Mouse (Mus musculus): ENCODE results near the gene Dcun1d3.

DNA sequence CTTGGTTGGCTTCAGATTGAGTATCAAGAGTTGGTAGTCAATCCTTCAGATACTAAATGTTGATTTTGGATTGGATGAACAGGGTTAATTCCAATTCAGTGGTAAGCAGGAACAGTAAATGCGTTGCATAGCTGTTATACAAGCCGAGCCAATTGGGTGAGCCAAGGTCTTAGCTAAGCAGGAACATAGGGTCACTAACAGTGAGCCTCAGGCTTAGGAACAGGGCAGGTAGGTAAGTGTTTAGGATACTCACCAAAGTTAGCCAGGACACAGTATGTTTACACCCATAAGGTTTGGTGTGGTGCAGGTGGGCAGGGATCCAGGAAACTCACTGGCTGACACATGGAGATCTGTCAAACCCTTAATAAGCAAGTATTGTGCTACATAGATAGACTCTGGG, 48.7 kb downstream of the Dcun1d3 start:
- TF ChIP-seq CTCF (IDR thresholded peaks at IDR 0.05; ENCODE audit: low read depth, low read length) (no peak), GATA2 (IDR thresholded peaks at IDR 0.05; ENCODE audit: borderline replicate concordance, low read depth, low read length) (no peak), GATA1 (IDR thresholded peaks at IDR 0.05; ENCODE audit: borderline replicate concordance, low read length) (no peak), TAL1 (conservative IDR thresholded peaks at IDR 0.05; ENCODE audit: low read depth, low read length) (no peak)
